8 mouse cellular contexts compared by ENCODE assay signal in the genomic region with DNA sequence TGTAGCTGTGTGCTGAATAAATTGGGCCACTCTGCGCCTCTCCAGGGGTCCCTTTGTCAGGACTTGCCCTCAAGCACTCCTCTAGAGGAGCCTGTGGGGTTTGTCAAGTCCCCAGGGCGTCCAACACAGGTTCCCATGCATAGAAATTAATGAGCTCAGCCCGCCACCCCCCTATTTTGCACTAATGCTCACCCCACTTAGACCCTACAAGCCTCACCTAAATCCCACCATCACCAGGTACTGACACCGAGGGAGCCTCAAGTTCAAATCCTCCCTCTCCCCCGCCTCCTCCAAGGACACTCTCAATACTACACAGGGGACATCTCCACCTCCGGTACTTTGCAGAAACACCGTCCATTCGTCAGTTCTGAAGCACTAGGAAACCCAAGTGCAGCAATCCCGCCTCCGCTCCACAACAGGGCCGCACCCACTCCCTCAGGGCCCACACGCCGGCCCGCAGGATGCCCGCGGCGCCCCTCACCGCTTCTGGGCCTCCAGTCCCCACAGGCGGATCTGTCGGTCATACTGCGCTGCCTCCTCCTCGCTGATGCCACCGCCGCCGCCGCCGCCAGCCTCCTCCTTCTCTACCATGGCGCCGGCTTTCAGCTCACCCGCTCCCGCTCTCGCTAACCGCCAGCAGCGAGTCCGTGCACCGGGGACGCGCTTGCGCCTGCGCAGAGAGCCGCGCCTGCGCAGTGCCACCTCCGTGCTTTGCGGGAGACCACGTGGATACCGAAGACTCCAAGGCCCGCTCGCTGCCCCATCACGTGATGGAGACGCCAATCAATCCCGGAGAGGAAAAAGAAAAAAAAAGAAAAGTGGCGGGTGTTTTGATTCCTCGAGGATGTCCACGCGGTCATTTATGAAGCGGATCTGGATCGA. TPM values are rescaled to one million over a fixed set of nuclear protein-coding genes. Genes with fewer than 3 reads are reported as not detected.
DNase-seq lines count a peak whose midpoint lies in the region; ATAC-seq and TF ChIP-seq lines count a peak whose summit lies in the region.

Gene Sae1 (minus strand): TSS at position 647 of the 882 bp plus-strand sequence.

- H3ac ChIP-seq in myocyte (ENCODE audit: control insufficient read depth, insufficient read length), result peak within 1 kb of the TSS; percentile 70

- WGBS in heart, embryonic 11.5 days (ENCODE audit: insufficient replicate concordance), result under 1% methylated on average over 54 of the region's 58 CpGs
- WGBS in kidney, embryonic 16.5 days, result under 1% methylated on average over 56 of the region's 58 CpGs
- WGBS in liver, adult 2 months, result under 1% methylated on average over 58 of the region's 58 CpGs

- no peaks in the 10 kb centered on the region for H3K9me3 ChIP-seq in heart, embryonic 11.5 days (replicated peaks; ENCODE audit: control insufficient read depth, low read length)
- no peaks in the 10 kb centered on the region for H3K9me3 ChIP-seq in kidney, embryonic 16.5 days (ENCODE audit: low read length)

- H3K36me3 ChIP-seq in heart, embryonic 11.5 days (ENCODE audit: control insufficient read depth, insufficient read depth, low read length), result no peaks in the 10 kb centered on the region
- no peaks in the 10 kb centered on the region for H3K36me3 ChIP-seq in kidney, embryonic 16.5 days (ENCODE audit: insufficient read depth, low read length)
- no peaks in the 10 kb centered on the region for H3K36me3 ChIP-seq in liver, adult 2 months (ENCODE audit: control insufficient read depth, insufficient read depth, low read length)
- H3K36me3 ChIP-seq in myocyte (ENCODE audit: control insufficient read depth, insufficient read depth), result peaks cover 10% of the 10 kb centered on the region
- no peaks in the 10 kb centered on the region for H3K36me3 ChIP-seq in splenic B cell, adult 2 months (ENCODE audit: control insufficient read depth, insufficient read depth, low read length, poor library complexity, severe bottlenecking)

- H3K4me2 ChIP-seq in heart, embryonic 11.5 days, result peak within 1 kb of the TSS; percentile 64
- peak within 1 kb of the TSS; percentile 88 for H3K4me2 ChIP-seq in kidney, embryonic 16.5 days (replicated peaks; ENCODE audit: low read depth, low read length)
- peak within 1 kb of the TSS; percentile 74 for H3K4me2 ChIP-seq in myocyte (ENCODE audit: low read depth)

- peak; percentile 91 to 94 for DNase-seq in B cell, adult 2 months
- DNase-seq in brain, adult 2 months (ENCODE audit: low read depth, low spot score), result peak; percentile 98
- peak; percentile 88 for DNase-seq in liver, adult 2 months (ENCODE audit: extremely low read depth, low read depth, low spot score)
- DNase-seq in splenic B cell, adult 2 months (ENCODE audit: low read depth, low spot score), result peak; percentile 97

- 0 out of 2 replicates have a peak, but pooled peaks have one; percentile 37 for TF ChIP-seq POLR2A in liver, adult 2 months (IDR thresholded peaks at IDR 0.05; ENCODE audit: extremely low read depth, insufficient read depth, low read length)
- TF ChIP-seq POLR2A in myocyte (IDR thresholded peaks at IDR 0.05; ENCODE audit: insufficient read length, low read depth), result peak; percentile 92

- peak; percentile 99 for ATAC-seq in erythroblast, adult 5-6 weeks (replicated peaks; ENCODE audit: low FRiP score, poor library complexity, severe bottlenecking)
- ATAC-seq in heart, embryonic 11.5 days (replicated peaks; ENCODE audit: insufficient number of reproducible peaks, low FRiP score, low TSS enrichment), result peak; percentile 93
- ATAC-seq in kidney, embryonic 16.5 days (ENCODE audit: low FRiP score, low TSS enrichment), result peak; percentile 93

- no peaks in the 10 kb centered on the region for H3K27me3 ChIP-seq in heart, embryonic 11.5 days (ENCODE audit: control insufficient read depth, insufficient read depth, low read length)
- H3K27me3 ChIP-seq in kidney, embryonic 16.5 days (ENCODE audit: insufficient read depth, low read length), result no peaks in the 10 kb centered on the region
- H3K27me3 ChIP-seq in liver, adult 2 months (ENCODE audit: control insufficient read depth, insufficient read depth, low read length), result no peaks in the 10 kb centered on the region
- H3K27me3 ChIP-seq in myocyte (ENCODE audit: control insufficient read depth, insufficient read depth, insufficient read length), result no peaks in the 10 kb centered on the region
- no peaks in the 10 kb centered on the region for H3K27me3 ChIP-seq in splenic B cell, adult 2 months (ENCODE audit: control insufficient read depth, insufficient read depth, low read length, poor library complexity, severe bottlenecking)

- H3K4me3 ChIP-seq in heart, embryonic 11.5 days (ENCODE audit: low read depth, low read length), result peak within 1 kb of the TSS; percentile 85
- H3K4me3 ChIP-seq in kidney, embryonic 16.5 days (ENCODE audit: low read length), result peak within 1 kb of the TSS; percentile 97
- H3K4me3 ChIP-seq in liver, adult 2 months (ENCODE audit: insufficient read depth, low read depth, low read length), result peak within 1 kb of the TSS; percentile 77
- peak within 1 kb of the TSS; percentile 74 for H3K4me3 ChIP-seq in myocyte

- peaks cover 11% of the 10 kb centered on the region for H3K4me1 ChIP-seq in heart, embryonic 11.5 days (ENCODE audit: control insufficient read depth, insufficient read depth, low read length)
- peaks cover 22% of the 10 kb centered on the region for H3K4me1 ChIP-seq in kidney, embryonic 16.5 days (ENCODE audit: insufficient read depth, low read length)
- H3K4me1 ChIP-seq in liver, adult 2 months (ENCODE audit: control insufficient read depth, insufficient read depth, low read length), result peaks cover 6% of the 10 kb centered on the region; the same call in 1 of the 2 replicates

- H3K9ac ChIP-seq in heart, embryonic 11.5 days (ENCODE audit: low read depth, low read length), result peak within 1 kb of the TSS; percentile 95
- peak within 1 kb of the TSS; percentile 95 for H3K9ac ChIP-seq in kidney, embryonic 16.5 days (replicated peaks; ENCODE audit: low read length)
- H3K9ac ChIP-seq in liver, adult 2 months (ENCODE audit: low read depth, low read length), result peak within 1 kb of the TSS; percentile 92

- TF ChIP-seq CTCF in liver, adult 2 months (IDR thresholded peaks at IDR 0.05; ENCODE audit: low read depth, low read length), result no peak

- peak within 1 kb of the TSS; percentile 84 for H3K27ac ChIP-seq in heart, embryonic 11.5 days (ENCODE audit: low read depth, low read length)
- H3K27ac ChIP-seq in kidney, embryonic 16.5 days (ENCODE audit: low read length), result peak within 1 kb of the TSS; percentile 83
- no peak within 1 kb of the TSS; the same call in 1 of the 2 replicates for H3K27ac ChIP-seq in liver, adult 2 months (replicated peaks; ENCODE audit: insufficient read depth, low read depth, low read length)

- H3K79me2 ChIP-seq in liver, adult 2 months (ENCODE audit: control insufficient read depth, insufficient read depth, low read length), result peaks cover 9% of the 10 kb centered on the region; the same call in 1 of the 2 replicates
- H3K79me2 ChIP-seq in myocyte (ENCODE audit: control insufficient read depth, insufficient read depth), result peaks cover 48% of the 10 kb centered on the region

TF ChIP-seq in myocyte, 11 proteins besides CTCF, POLR2A, EP300 and RAD21:
- TF ChIP-seq E2F4 (IDR thresholded peaks at IDR 0.05; ENCODE audit: insufficient read depth) (peak; percentile 88), MAX (IDR thresholded peaks at IDR 0.05; ENCODE audit: low read depth) (peak; percentile 74), TCF12 (IDR thresholded peaks at IDR 0.05; ENCODE audit: insufficient read depth, poor library complexity, severe bottlenecking) (no peak), USF1 (IDR thresholded peaks at IDR 0.05; ENCODE audit: low read depth) (peak; percentile 100), REST (IDR thresholded peaks at IDR 0.05; ENCODE audit: insufficient read depth, insufficient read length) (no peak), POLR2AphosphoS2 (IDR thresholded peaks at IDR 0.05; ENCODE audit: insufficient read length, low read depth) (peak; percentile 81)
TF ChIP-seq in myocyte: peak in this region for 4.

RNA-seq across cellular contexts. Expression of gene Sae1, which starts in this region (rescaled TPM):
- total RNA-seq in erythroblast, adult 5-6 weeks (2015; ENCODE audit: low replicate concordance), result 19.4 and 29.5 TPM in 2 replicates
- total RNA-seq in erythroblast, adult 5-6 weeks (2017; ENCODE audit: low replicate concordance), result 61.9 and 62.0 TPM in 2 replicates
- polyA plus RNA-seq in heart, embryonic 11.5 days (2014; fragmentation: Nextera tagmentation; extraction: Ambion mirVana), result 222 and 243 TPM in 2 replicates
- polyA plus RNA-seq in kidney, embryonic 16.5 days (2015; fragmentation: Nextera tagmentation; extraction: Ambion mirVana), result 337 and 347 TPM in 2 replicates
- total RNA-seq in liver, adult 2 months (2014; rRNA removed), result 15.8 and 16.1 TPM in 2 replicates
- 11.5 and 25.8 TPM in 2 replicates for polyA plus RNA-seq in liver, adult 2 months (2012; rRNA removed)
- 169 TPM for polyA plus RNA-seq in myocyte (2012; fragmentation: generic; extraction: Trizol)
